Mouse (Mus musculus): ENCODE measurements around the gene Ewsr1. TPM values are rescaled to one million over a fixed set of nuclear protein-coding genes. Genes with fewer than 3 reads are reported as not detected.
A peak's percentile ranks its signal among the peaks of the same experiment; 100 is the strongest.

Ewsr1 gene
- polyA plus RNA-seq (2015; fragmentation: Nextera tagmentation; extraction: Ambion mirVana), result 920 and 938 TPM in 2 replicates

GRCm38 (mm10) chr11:5098736-5099542 is at the start of gene Ewsr1, which contains the start of gene Rhbdd3:
Gene Ewsr1, minus strand, starts transcription at chr11:5099266.
Gene Rhbdd3, plus strand, starts transcription at chr11:5098926.
- Histone ChIP-seq H3K27ac (peak within 1 kb of the TSS; percentile 96), H3K27me3 (no peaks in the 10 kb centered on the region), H3K4me1 (peaks cover 43% of the 10 kb centered on the region), H3K9me3 (no peaks in the 10 kb centered on the region), H3K36me3 (peaks cover 11% of the 10 kb centered on the region; the same call in 1 of the 2 replicates), H3K4me2 (replicated peaks) (peak within 1 kb of the TSS; percentile 91), H3K4me3 (peak within 1 kb of the TSS; percentile 100), H3K9ac (peak within 1 kb of the TSS; percentile 96)
- under 1% methylated on average over 92 of the region's 92 CpGs for WGBS
- peak; percentile 91 for ATAC-seq (ENCODE audit: low FRiP score, low read depth)

GRCm38 (mm10) chr11:5145600-5145999 is 46.5 kb upstream of the Ewsr1 start:
- no peak for ATAC-seq (ENCODE audit: low FRiP score, low read depth)
- 73% methylated on average over 3 of the region's 3 CpGs for WGBS

DNA sequence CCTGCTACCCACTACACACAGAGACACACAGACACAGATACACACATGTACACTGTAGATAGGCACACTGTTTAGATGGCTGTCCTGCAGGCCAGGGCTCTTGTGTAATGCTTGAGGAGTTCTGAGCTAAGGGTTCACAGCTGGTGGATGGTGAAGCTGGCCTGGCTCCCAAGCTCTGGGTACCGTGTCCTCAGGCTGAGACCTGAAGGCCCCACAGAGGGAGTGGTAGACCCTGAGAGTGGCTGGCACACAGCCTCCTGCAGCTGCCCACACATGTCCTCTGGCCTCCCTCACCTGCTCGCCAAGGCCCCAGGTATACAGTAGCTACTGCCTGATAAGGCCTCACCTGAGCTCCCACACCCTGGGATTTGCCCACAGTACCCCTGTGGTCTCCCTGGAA is 42.9 kb upstream of the Ewsr1 start:
- Histone ChIP-seq H3K9ac (no peak overlapping the region), H3K27me3 (no peaks in the 10 kb centered on the region), H3K27ac (no peak overlapping the region), H3K4me1 (peaks cover 13% of the 10 kb centered on the region), H3K36me3 (no peaks in the 10 kb centered on the region), H3K4me3 (no peak overlapping the region), H3K9me3 (no peaks in the 10 kb centered on the region), H3K4me2 (replicated peaks) (no peak overlapping the region)
- ATAC-seq (ENCODE audit: low FRiP score, low read depth), result no peak
- 84% methylated on average over 2 of the region's 2 CpGs for WGBS

More at GRCm38 (mm10) chr11:5145600-5145999, 46.5 kb upstream of the Ewsr1 start:
- no peaks in the 10 kb centered on the region for H3K9me3 ChIP-seq
- peaks cover 8% of the 10 kb centered on the region for H3K27me3 ChIP-seq
- H3K4me2 ChIP-seq (replicated peaks), result no peak overlapping the region
- H3K4me1 ChIP-seq, result peaks cover 14% of the 10 kb centered on the region
- no peaks in the 10 kb centered on the region for H3K36me3 ChIP-seq
- no peak overlapping the region for H3K4me3 ChIP-seq
- no peak overlapping the region for H3K27ac ChIP-seq
- H3K9ac ChIP-seq, result no peak overlapping the region

- H3K27ac ChIP-seq, result no peak overlapping the region
- 78% methylated on average over 5 of the region's 5 CpGs for WGBS
- no peak overlapping the region for H3K4me3 ChIP-seq
- no peaks in the 10 kb centered on the region for H3K9me3 ChIP-seq
- no peaks in the 10 kb centered on the region for H3K27me3 ChIP-seq
- ATAC-seq (ENCODE audit: low FRiP score, low read depth), result no peak
- H3K4me2 ChIP-seq (replicated peaks), result no peak overlapping the region
- H3K36me3 ChIP-seq, result no peaks in the 10 kb centered on the region
- H3K9ac ChIP-seq, result no peak overlapping the region
- H3K4me1 ChIP-seq, result peaks cover 13% of the 10 kb centered on the region
Measured at GRCm38 (mm10) chr11:5141252-5141651, 42.2 kb upstream of the Ewsr1 start.

DNA sequence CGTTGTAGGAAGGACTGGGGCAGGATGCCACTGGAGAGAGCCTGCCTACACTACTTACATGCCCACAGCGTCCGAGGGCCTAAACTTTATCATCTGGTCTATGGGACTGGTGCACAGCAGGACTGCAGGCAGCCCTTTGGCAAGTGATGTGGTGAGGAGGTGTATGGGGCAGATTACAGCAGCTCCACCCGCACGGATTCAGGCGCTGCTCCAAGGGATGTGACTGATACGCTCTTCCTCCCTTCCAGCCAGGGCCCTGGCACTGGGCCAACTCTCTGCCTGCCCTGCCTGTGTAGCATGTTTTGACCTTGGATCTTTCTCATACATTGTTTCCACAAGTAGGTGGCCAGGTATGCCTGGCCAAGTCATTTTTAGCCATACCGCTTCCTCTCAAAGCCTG is 41.6 kb upstream of the Ewsr1 start:
- no peaks in the 10 kb centered on the region for H3K36me3 ChIP-seq
- no peaks in the 10 kb centered on the region for H3K9me3 ChIP-seq
- no peak overlapping the region for H3K4me3 ChIP-seq
- no peaks in the 10 kb centered on the region for H3K27me3 ChIP-seq
- H3K9ac ChIP-seq, result no peak overlapping the region
- H3K4me1 ChIP-seq, result peaks cover 18% of the 10 kb centered on the region
- H3K4me2 ChIP-seq (replicated peaks), result no peak overlapping the region
- H3K27ac ChIP-seq, result no peak overlapping the region
- 47% methylated on average over 8 of the region's 8 CpGs for WGBS
- ATAC-seq (ENCODE audit: low FRiP score, low read depth), result no peak

- Histone ChIP-seq H3K4me1 (peaks cover 18% of the 10 kb centered on the region), H3K27me3 (no peaks in the 10 kb centered on the region), H3K4me2 (replicated peaks) (no peak overlapping the region), H3K9me3 (no peaks in the 10 kb centered on the region), H3K9ac (no peak overlapping the region), H3K36me3 (no peaks in the 10 kb centered on the region), H3K27ac (no peak overlapping the region), H3K4me3 (no peak overlapping the region)
- 82% methylated on average over 9 of the region's 9 CpGs for WGBS
- no peak for ATAC-seq (ENCODE audit: low FRiP score, low read depth)
Measured at GRCm38 (mm10) chr11:5139372-5139771, 40.3 kb upstream of the Ewsr1 start.

DNA sequence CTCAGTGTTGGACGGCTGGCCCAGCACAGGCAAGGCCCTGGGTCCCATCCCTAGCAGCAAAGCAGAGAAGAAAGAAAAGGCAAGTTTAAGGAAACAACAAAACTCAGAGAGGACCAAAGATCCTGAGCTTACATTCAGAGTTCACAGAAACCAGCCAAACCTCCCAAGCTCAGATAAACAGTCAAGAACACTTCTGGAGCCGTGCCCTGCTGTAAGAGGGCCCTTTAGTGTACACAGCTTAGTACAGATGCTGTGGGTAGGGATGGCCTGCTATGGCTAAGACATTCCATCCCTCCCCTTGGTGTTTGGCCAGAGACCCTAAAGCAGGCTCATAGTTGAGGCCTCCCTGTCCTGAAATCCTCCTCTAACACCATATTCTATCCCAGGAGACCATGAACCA is 39.6 kb upstream of the Ewsr1 start:
- 82% methylated on average over 2 of the region's 2 CpGs for WGBS
- H3K27me3 ChIP-seq, result no peaks in the 10 kb centered on the region
- no peak for ATAC-seq (ENCODE audit: low FRiP score, low read depth)
- H3K4me1 ChIP-seq, result peaks cover 18% of the 10 kb centered on the region
- no peak overlapping the region for H3K9ac ChIP-seq
- no peaks in the 10 kb centered on the region for H3K36me3 ChIP-seq
- no peak overlapping the region for H3K4me3 ChIP-seq
- no peaks in the 10 kb centered on the region for H3K9me3 ChIP-seq
- no peak overlapping the region for H3K4me2 ChIP-seq (replicated peaks)
- no peak overlapping the region for H3K27ac ChIP-seq

- Histone ChIP-seq H3K27ac (peak overlapping the region; percentile 8; the same call in 1 of the 2 replicates), H3K9ac (no peak overlapping the region), H3K4me3 (no peak overlapping the region), H3K9me3 (no peaks in the 10 kb centered on the region), H3K4me1 (peaks cover 18% of the 10 kb centered on the region), H3K36me3 (peaks cover 3% of the 10 kb centered on the region; the same call in 1 of the 2 replicates), H3K4me2 (replicated peaks) (no peak overlapping the region), H3K27me3 (no peaks in the 10 kb centered on the region)
- WGBS, result 53% methylated on average over 11 of the region's 11 CpGs
- ATAC-seq (ENCODE audit: low FRiP score, low read depth), result no peak
Measured at GRCm38 (mm10) chr11:5135914-5136313, 36.8 kb upstream of the Ewsr1 start.

DNA sequence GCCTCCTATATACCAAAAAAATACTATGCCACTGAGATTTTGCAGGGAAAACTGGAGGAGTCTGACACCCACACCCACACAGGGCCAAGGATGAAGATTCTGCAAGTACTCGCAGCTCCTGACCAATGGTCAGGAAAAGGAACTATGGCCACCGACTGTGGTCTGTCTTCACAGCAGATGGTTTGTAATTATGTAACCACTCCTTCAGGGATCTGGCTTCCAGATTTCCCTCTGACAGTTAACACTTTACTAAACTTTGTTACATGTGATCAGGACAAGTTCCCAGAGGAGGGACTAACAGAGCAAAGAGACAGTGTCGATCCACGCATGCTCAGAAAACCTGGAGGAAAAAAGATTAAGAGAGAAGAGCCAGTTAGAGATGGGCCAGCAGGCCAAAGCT is 33.7 kb upstream of the Ewsr1 start:
- peaks cover 3% of the 10 kb centered on the region; the same call in 1 of the 2 replicates for H3K36me3 ChIP-seq
- no peak overlapping the region for H3K27ac ChIP-seq
- 55% methylated on average over 4 of the region's 4 CpGs for WGBS
- no peak for ATAC-seq (ENCODE audit: low FRiP score, low read depth)
- H3K4me1 ChIP-seq, result peaks cover 5% of the 10 kb centered on the region; the same call in 1 of the 2 replicates
- no peaks in the 10 kb centered on the region for H3K27me3 ChIP-seq
- no peak overlapping the region for H3K4me2 ChIP-seq (replicated peaks)
- no peaks in the 10 kb centered on the region for H3K9me3 ChIP-seq
- no peak overlapping the region for H3K9ac ChIP-seq
- H3K4me3 ChIP-seq, result no peak overlapping the region

DNA sequence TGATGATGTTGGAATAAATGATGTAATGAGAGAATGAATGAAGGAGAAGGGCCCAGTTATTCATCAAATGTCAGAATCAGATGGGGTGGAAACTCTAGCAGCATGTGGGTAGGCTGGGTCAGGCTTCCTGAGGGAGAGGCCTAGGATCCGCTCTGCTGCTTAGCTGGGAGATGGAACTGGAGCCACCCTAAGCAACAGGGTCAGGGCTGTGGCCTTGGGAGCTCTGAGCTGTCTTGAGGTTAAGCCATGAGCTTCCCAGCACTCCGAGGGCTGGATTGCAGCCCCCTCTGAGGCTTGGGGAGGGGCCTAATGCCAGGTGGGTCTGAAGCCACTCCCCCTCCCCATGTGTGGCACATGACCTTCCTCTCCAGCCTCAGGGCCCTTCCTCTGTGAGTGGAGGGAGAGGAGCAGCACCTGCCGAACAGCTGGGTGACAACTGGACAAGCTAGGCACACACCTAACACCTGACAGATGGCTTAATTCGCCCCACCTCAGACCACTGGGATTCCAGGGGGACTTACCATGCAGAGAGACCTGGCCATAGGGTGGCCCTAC is 31.1 kb upstream of the Ewsr1 start:
- H3K36me3 ChIP-seq, result peaks cover 3% of the 10 kb centered on the region; the same call in 1 of the 2 replicates
- no peak overlapping the region for H3K4me2 ChIP-seq (replicated peaks)
- H3K27me3 ChIP-seq, result no peaks in the 10 kb centered on the region
- no peaks in the 10 kb centered on the region for H3K4me1 ChIP-seq
- ATAC-seq (ENCODE audit: low FRiP score, low read depth), result no peak
- 52% methylated on average over 4 of the region's 4 CpGs for WGBS
- H3K27ac ChIP-seq, result no peak overlapping the region
- no peak overlapping the region for H3K9ac ChIP-seq
- no peaks in the 10 kb centered on the region for H3K9me3 ChIP-seq
- H3K4me3 ChIP-seq, result no peak overlapping the region

- no peak overlapping the region for H3K4me3 ChIP-seq
- 38% methylated on average over 5 of the region's 5 CpGs for WGBS
- no peaks in the 10 kb centered on the region for H3K27me3 ChIP-seq
- H3K4me2 ChIP-seq (replicated peaks), result no peak overlapping the region
- H3K27ac ChIP-seq, result no peak overlapping the region
- H3K4me1 ChIP-seq, result no peaks in the 10 kb centered on the region
- ATAC-seq (ENCODE audit: low FRiP score, low read depth), result no peak
- no peaks in the 10 kb centered on the region for H3K9me3 ChIP-seq
- no peak overlapping the region for H3K9ac ChIP-seq
- H3K36me3 ChIP-seq, result peaks cover 3% of the 10 kb centered on the region; the same call in 1 of the 2 replicates
Measured at GRCm38 (mm10) chr11:5129035-5129480, 30.0 kb upstream of the Ewsr1 start.

- 78% methylated on average over 4 of the region's 4 CpGs for WGBS
- Histone ChIP-seq H3K9me3 (0 out of 2 replicates have a peak, but pooled peaks cover 3% of the 10 kb centered on the region), H3K4me3 (no peak overlapping the region), H3K4me2 (replicated peaks) (no peak overlapping the region), H3K9ac (no peak overlapping the region), H3K36me3 (no peaks in the 10 kb centered on the region; the same call in 1 of the 2 replicates), H3K4me1 (no peaks in the 10 kb centered on the region), H3K27ac (no peak overlapping the region), H3K27me3 (no peaks in the 10 kb centered on the region)
- no peak for ATAC-seq (ENCODE audit: low FRiP score, low read depth)
Measured at GRCm38 (mm10) chr11:5125713-5126112, 26.6 kb upstream of the Ewsr1 start.
